Mouse (Mus musculus) erythroblast, embryonic 14.5 days (primary cell): ENCODE measurements around the gene Hfe2. TPM values are rescaled to one million over a fixed set of nuclear protein-coding genes. Genes with fewer than 3 reads are reported as not detected.

ENCODE experiments used
- H3K27me3 ChIP-seq: 2 replicates; pipeline ENCODE4 v1.6.1; 2012; ENCODE audit warnings: inconsistent platforms; ENCODE audit not compliant: control insufficient read depth
- H3K36me3 ChIP-seq: 2 replicates; pipeline ENCODE4 v1.6.1; 2012; ENCODE audit warnings: mild to moderate bottlenecking, inconsistent platforms; ENCODE audit not compliant: control insufficient read depth
- H3K4me1 ChIP-seq: 2 replicates; pipeline ENCODE4 v1.6.1; 2012; ENCODE audit warnings: inconsistent platforms; ENCODE audit not compliant: control insufficient read depth
- H3K4me3 ChIP-seq: replicated peaks from 2 replicates; pipeline ENCODE3; 2012; ENCODE audit warnings: moderate library complexity, mild to moderate bottlenecking, inconsistent platforms
- H3K9me3 ChIP-seq: 2 replicates; pipeline ENCODE4 v1.6.1; 2012; ENCODE audit warnings: low read length, inconsistent platforms, mixed read lengths; ENCODE audit not compliant: control insufficient read depth
- GATA1 ChIP-seq: IDR thresholded peaks from 2 replicates; pipeline ENCODE4 v1.6.1; 2012; ENCODE audit warnings: low read length, inconsistent platforms, mixed read lengths
- TAL1 ChIP-seq: IDR thresholded peaks from 3 replicates; pipeline ENCODE4 v1.6.1; 2012; ENCODE audit warnings: low read length, inconsistent platforms, mixed read lengths
- polyA plus RNA-seq: library from polyadenylated mRNA; stranded (reverse); fragments of >175 nt; gene quantifications from 2 replicates; pipeline ENCODE4 v1.2.3, GENCODE M21; 2012

Gene Hfe2
- polyA plus RNA-seq, 1 experiment, result not detected

- Histone ChIP-seq H3K36me3 (no peaks in the 10 kb centered on the region), H3K9me3 (no peaks in the 10 kb centered on the region), H3K27me3 (peaks cover 43% of the 10 kb centered on the region), H3K4me1 (no peaks in the 10 kb centered on the region), H3K4me3 (no peak overlapping the region)
- TF ChIP-seq GATA1, result no peak
- TF ChIP-seq TAL1, result no peak
Measured at GRCm38 (mm10) chr3:96524028-96524810, 753 bp upstream of the Hfe2 start.

- peaks cover 53% of the 10 kb centered on the region for H3K27me3 ChIP-seq
- H3K4me1 ChIP-seq, result no peaks in the 10 kb centered on the region
- no peak overlapping the region for H3K4me3 ChIP-seq
- TF ChIP-seq GATA1 (no peak), TAL1 (no peak)
- no peaks in the 10 kb centered on the region for H3K36me3 ChIP-seq
- H3K9me3 ChIP-seq, result no peaks in the 10 kb centered on the region
Measured at GRCm38 (mm10) chr3:96526013-96526762, 1.2 kb downstream of the Hfe2 start.

GRCm38 (mm10) chr3:96526864-96527542 lies 2.0 kb downstream of the Hfe2 start:
- Histone ChIP-seq H3K9me3 (no peaks in the 10 kb centered on the region), H3K4me1 (no peaks in the 10 kb centered on the region), H3K36me3 (no peaks in the 10 kb centered on the region), H3K4me3 (peak overlapping the region; percentile 6), H3K27me3 (peaks cover 53% of the 10 kb centered on the region)
- no peak for TF ChIP-seq TAL1
- TF ChIP-seq GATA1, result no peak

GRCm38 (mm10) chr3:96528506-96528905 lies 3.5 kb downstream of the Hfe2 start:
- Histone ChIP-seq H3K4me1 (no peaks in the 10 kb centered on the region), H3K36me3 (no peaks in the 10 kb centered on the region), H3K4me3 (no peak overlapping the region), H3K27me3 (peaks cover 57% of the 10 kb centered on the region), H3K9me3 (no peaks in the 10 kb centered on the region)
- TF ChIP-seq TAL1, result no peak

GRCm38 (mm10) chr3:96532050-96532449 lies 7.1 kb downstream of the Hfe2 start:
- TF ChIP-seq TAL1, result no peak
- no peak for TF ChIP-seq GATA1
- no peak overlapping the region for H3K4me3 ChIP-seq
- H3K36me3 ChIP-seq, result no peaks in the 10 kb centered on the region
- no peaks in the 10 kb centered on the region for H3K4me1 ChIP-seq
- no peaks in the 10 kb centered on the region for H3K9me3 ChIP-seq
- peaks cover 36% of the 10 kb centered on the region for H3K27me3 ChIP-seq

GRCm38 (mm10) chr3:96534300-96534699 lies 9.3 kb downstream of the Hfe2 start:
- H3K27me3 ChIP-seq, result peaks cover 13% of the 10 kb centered on the region
- no peaks in the 10 kb centered on the region for H3K9me3 ChIP-seq
- TF ChIP-seq GATA1 (no peak), TAL1 (no peak)
- H3K4me1 ChIP-seq, result no peaks in the 10 kb centered on the region
- no peaks in the 10 kb centered on the region for H3K36me3 ChIP-seq
- H3K4me3 ChIP-seq, result no peak overlapping the region

- Histone ChIP-seq H3K27me3 (peaks cover 6% of the 10 kb centered on the region), H3K4me1 (no peaks in the 10 kb centered on the region), H3K9me3 (no peaks in the 10 kb centered on the region), H3K36me3 (no peaks in the 10 kb centered on the region), H3K4me3 (no peak overlapping the region)
- no peak for TF ChIP-seq GATA1
- no peak for TF ChIP-seq TAL1
Measured at GRCm38 (mm10) chr3:96539316-96539715, 14.3 kb downstream of the Hfe2 start.

- peaks cover 6% of the 10 kb centered on the region for H3K27me3 ChIP-seq
- no peak overlapping the region for H3K4me3 ChIP-seq
- TF ChIP-seq TAL1 (no peak), GATA1 (no peak)
- H3K4me1 ChIP-seq, result no peaks in the 10 kb centered on the region
- H3K9me3 ChIP-seq, result no peaks in the 10 kb centered on the region
- no peaks in the 10 kb centered on the region for H3K36me3 ChIP-seq
Measured at GRCm38 (mm10) chr3:96540740-96541139, 15.8 kb downstream of the Hfe2 start.

GRCm38 (mm10) chr3:96541328-96542078 lies 16.5 kb downstream of the Hfe2 start:
- H3K27me3 ChIP-seq, result peaks cover 6% of the 10 kb centered on the region
- no peaks in the 10 kb centered on the region for H3K4me1 ChIP-seq
- H3K4me3 ChIP-seq, result no peak overlapping the region
- TF ChIP-seq GATA1 (no peak), TAL1 (no peak)
- no peaks in the 10 kb centered on the region for H3K36me3 ChIP-seq
- H3K9me3 ChIP-seq, result no peaks in the 10 kb centered on the region
